Mouse (Mus musculus) bone marrow, adult 2 months (tissue): ENCODE measurements at regions not wholly inside any gene's neighbourhood (a gene's known extent, or its start where the extent isn't known, plus 50 kb on each side); places are given as distances from the start of the nearest gene placed in this dataset.

ENCODE experiments used
- CTCF ChIP-seq: fragments of 200-500 bp; IDR thresholded peaks from 2 replicates; pipeline ENCODE4 v1.5.1; 2011; ENCODE audit warnings: low read length, control low read depth; ENCODE audit not compliant: control insufficient read depth, insufficient read depth
- POLR2A ChIP-seq: fragments of 200-500 bp; IDR thresholded peaks from 2 replicates; pipeline ENCODE4 v1.6.1; 2011; ENCODE audit warnings: low read depth, mild to moderate bottlenecking, control low read depth, low read length, borderline replicate concordance; ENCODE audit not compliant: control insufficient read depth

- no peak for TF ChIP-seq CTCF
- TF ChIP-seq POLR2A, result no peak
Observed at GRCm38 (mm10) chr2:50793067-50793466, 355.8 kb downstream of the Rnd3 start.
